Mouse (Mus musculus) hindbrain, embryonic 14.5 days (tissue): Measurements from ENCODE around the gene Ube2t. TPM values are rescaled to one million over a fixed set of nuclear protein-coding genes. Genes with fewer than 3 reads are reported as not detected.
A peak's percentile ranks its signal among the peaks of the same experiment; 100 is the strongest.

Experiments
- ATAC-seq: fragments of 200-750 bp; cut with Nextera tagmentation; 2 replicates; pipeline ENCODE4 v1.8.0; 2017; ENCODE audit warnings: moderate number of reproducible peaks, mild to moderate bottlenecking, moderate TSS enrichment, moderate library complexity; ENCODE audit not compliant: low FRiP score
- DNase-seq: peaks from one replicate; pipeline ENCODE4 v3.0.0-alpha.2; 2015; ENCODE audit warnings: low spot score
- H3K27ac ChIP-seq: fragments of 300-500 bp; sonication (generic); 2 replicates; pipeline ENCODE4 v1.5.1; 2014; ENCODE audit warnings: mild to moderate bottlenecking, moderate library complexity
- H3K27me3 ChIP-seq: fragments of 300-500 bp; sonication (generic); 2 replicates; pipeline ENCODE4 v1.6.1; 2014; ENCODE audit warnings: mild to moderate bottlenecking, low read length, mixed read lengths; ENCODE audit not compliant: control insufficient read depth, insufficient read depth
- H3K36me3 ChIP-seq: fragments of 300-500 bp; sonication (generic); replicated peaks from 2 replicates; pipeline ENCODE4 v1.6.1; 2014; ENCODE audit not compliant: control insufficient read depth, insufficient read depth
- H3K4me1 ChIP-seq: fragments of 300-500 bp; sonication (generic); replicated peaks from 2 replicates; pipeline ENCODE4 v1.6.1; 2014; ENCODE audit warnings: antibody characterized with exemption, low read length, mixed read lengths; ENCODE audit not compliant: control insufficient read depth, insufficient read depth
- H3K4me2 ChIP-seq: fragments of 300-500 bp; sonication (generic); replicated peaks from 2 replicates; pipeline ENCODE4 v1.6.1; 2014; ENCODE audit warnings: mild to moderate bottlenecking, moderate library complexity
- H3K4me3 ChIP-seq: fragments of 300-500 bp; sonication (generic); replicated peaks from 2 replicates; pipeline ENCODE4 v1.5.1; 2014; ENCODE audit warnings: mild to moderate bottlenecking, low read length
- H3K9ac ChIP-seq: fragments of 300-500 bp; sonication (generic); 2 replicates; pipeline ENCODE4 v1.6.1; 2014
- H3K9me3 ChIP-seq: fragments of 300-500 bp; sonication (generic); 2 replicates; pipeline ENCODE4 v1.6.1; 2016; ENCODE audit warnings: low read length; ENCODE audit not compliant: control insufficient read depth
- WGBS: fragments of 180-500 bp; shearing (Covaris S2); extraction: QIAGEN DNeasy Blood & Tissue Kit; methylation state at CpG from one replicate; pipeline ENCODE4 v1.1.7; 2014; 5-methylcytosine and 5-hydroxymethylcytosine counted together
- polyA plus RNA-seq: library from polyadenylated mRNA; unstranded; fragments of >200 nt; fragmentation: Nextera tagmentation; extraction: Ambion mirVana; gene quantifications from 2 replicates; pipeline ENCODE4 v1.2.1, GENCODE M21; 2014

Gene Ube2t
- polyA plus RNA-seq, 1 experiment from 2014 or later: 11.8 TPM

DNA sequence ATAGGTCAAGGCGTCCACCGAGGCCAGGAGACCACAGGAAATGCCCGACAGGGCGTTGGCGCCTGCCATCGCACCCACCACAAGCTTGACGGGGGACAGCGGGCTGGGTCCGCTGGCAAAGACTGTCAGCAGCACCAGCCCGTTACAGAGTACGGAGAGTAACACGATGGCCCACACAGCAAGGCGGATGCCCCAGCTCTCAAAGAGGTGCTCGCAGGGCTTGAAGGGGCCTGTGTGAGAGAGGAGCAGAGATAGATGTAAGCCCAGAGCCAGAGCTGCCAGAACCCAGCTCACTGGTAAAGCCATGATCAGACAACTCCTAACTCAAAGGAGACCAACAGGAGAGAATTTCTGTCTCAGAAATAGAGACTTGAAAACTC, 25.6 kb downstream of the Ube2t start:
- Histone ChIP-seq H3K36me3 (no peaks in the 10 kb centered on the region), H3K4me3 (peak overlapping the region; percentile 36), H3K4me2 (peak overlapping the region; percentile 86), H3K9me3 (no peaks in the 10 kb centered on the region), H3K4me1 (0 out of 2 replicates have a peak, but pooled peaks cover 6% of the 10 kb centered on the region), H3K27ac (no peak overlapping the region), H3K9ac (peak overlapping the region; percentile 67), H3K27me3 (peaks cover 8% of the 10 kb centered on the region; the same call in 1 of the 2 replicates)
- peak; percentile 53 for ATAC-seq
- 7% methylated on average over 14 of the region's 14 CpGs for WGBS
- DNase-seq: no peak

DNA sequence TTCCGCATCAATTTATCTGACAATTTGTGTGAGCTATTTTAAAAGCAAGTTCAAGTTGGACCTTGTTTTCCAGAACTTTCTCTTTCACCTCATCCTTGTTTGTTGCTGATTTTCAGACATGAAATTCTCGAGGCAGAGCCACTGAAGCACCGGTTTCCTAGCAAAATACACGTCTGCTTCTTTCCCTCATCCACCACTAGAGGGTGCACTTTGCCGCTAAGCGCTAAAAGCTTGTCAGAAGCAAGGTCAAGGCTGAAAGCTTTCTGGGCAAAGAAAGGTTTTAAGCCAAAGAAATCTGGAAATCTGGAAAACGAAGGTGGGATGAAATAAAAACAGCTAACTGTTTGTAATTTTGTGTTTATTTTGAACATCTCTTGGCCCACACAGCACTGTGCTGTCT, 27.0 kb downstream of the Ube2t start:
- DNase-seq (peak; percentile 98), ATAC-seq (no peak)
- Histone ChIP-seq H3K4me3 (no peak overlapping the region), H3K4me2 (no peak overlapping the region), H3K4me1 (0 out of 2 replicates have a peak, but pooled peaks cover 6% of the 10 kb centered on the region), H3K9me3 (no peaks in the 10 kb centered on the region), H3K36me3 (no peaks in the 10 kb centered on the region), H3K27me3 (peaks cover 8% of the 10 kb centered on the region; the same call in 1 of the 2 replicates), H3K27ac (no peak overlapping the region), H3K9ac (no peak overlapping the region)
- WGBS: 9% methylated on average over 7 of the region's 7 CpGs

DNA sequence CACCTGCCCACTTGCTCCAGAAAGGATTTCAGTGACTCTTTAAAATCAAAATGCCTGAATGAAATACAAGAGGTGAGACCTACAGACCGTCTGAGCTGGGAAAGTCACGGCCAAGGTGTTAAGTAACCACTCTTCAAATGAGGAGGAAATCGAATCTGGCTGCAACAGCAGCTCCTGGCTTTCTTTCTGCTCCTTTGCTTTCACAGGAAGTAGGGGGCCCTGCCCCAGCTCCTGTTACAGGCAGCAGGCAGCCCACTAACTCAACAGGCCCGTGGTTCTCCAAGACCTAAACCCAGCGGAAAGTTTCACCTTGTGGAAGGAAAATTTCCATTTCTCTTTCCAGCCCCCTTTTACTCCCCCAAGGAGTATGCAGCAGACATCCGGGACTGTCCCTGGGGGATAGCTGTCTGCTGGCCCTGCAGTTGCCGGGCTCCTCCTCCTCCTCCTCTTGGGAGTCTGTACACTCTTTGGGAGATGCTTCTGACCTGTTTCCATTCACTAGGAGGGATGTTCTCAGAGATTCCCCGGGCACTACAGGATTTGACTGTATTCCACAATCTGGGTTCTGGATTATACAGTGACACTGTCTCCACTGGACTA, 29.8 kb downstream of the Ube2t start:
- no peak for ATAC-seq
- H3K4me2 ChIP-seq: no peak overlapping the region
- H3K4me3 ChIP-seq: no peak overlapping the region
- no peaks in the 10 kb centered on the region for H3K9me3 ChIP-seq
- 0 out of 2 replicates have a peak, but pooled peaks cover 6% of the 10 kb centered on the region for H3K4me1 ChIP-seq
- H3K27ac ChIP-seq: no peak overlapping the region
- H3K27me3 ChIP-seq: peaks cover 8% of the 10 kb centered on the region; the same call in 1 of the 2 replicates
- DNase-seq: no peak
- no peaks in the 10 kb centered on the region for H3K36me3 ChIP-seq
- 56% methylated on average over 8 of the region's 8 CpGs for WGBS
- no peak overlapping the region for H3K9ac ChIP-seq

DNA sequence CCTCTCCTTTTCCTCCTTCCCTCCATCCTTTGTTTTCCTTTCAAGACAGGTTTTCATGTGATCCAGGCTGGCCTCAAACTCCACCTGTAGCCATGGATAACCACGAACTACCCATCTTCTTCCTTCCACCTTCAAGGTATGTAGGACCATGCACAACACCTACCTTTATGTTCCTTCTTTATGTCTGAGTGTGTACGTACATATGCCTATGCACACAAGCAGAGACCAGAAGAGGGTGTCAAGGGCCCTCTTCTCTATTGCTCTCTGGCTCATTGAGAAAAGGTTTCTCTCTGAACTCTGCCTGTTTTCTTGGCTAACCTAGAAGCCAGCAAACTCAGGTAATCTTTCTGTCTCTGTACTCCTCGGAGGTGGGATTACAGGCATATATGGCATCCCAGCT, 32.4 kb downstream of the Ube2t start:
- Histone ChIP-seq H3K4me1 (no peaks in the 10 kb centered on the region), H3K4me2 (no peak overlapping the region), H3K9me3 (no peaks in the 10 kb centered on the region), H3K36me3 (no peaks in the 10 kb centered on the region), H3K9ac (no peak overlapping the region), H3K27me3 (no peaks in the 10 kb centered on the region), H3K4me3 (no peak overlapping the region), H3K27ac (no peak overlapping the region)
- 83% methylated on average over 3 of the region's 3 CpGs for WGBS
- ATAC-seq: no peak
- no peak for DNase-seq

DNA sequence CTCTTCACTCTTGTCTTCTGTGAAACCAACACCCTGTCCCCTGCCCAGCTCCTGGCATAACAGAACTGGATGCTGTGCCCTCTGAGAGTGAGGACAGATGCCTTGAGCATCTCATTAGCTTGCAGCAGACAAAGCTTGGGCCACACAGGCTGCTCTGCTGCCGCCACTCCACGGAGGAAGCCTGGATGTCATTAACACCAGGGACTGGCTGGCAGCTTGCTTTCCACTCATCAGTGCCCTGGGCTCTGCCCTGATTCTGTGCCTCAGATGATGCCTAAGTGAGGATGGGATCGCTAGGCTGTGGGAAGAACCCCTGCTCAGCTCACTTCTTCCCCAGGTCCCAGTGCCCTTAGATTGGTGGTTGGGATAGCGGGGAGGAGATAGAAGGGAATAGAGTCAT, 33.1 kb downstream of the Ube2t start:
- H3K9me3 ChIP-seq: no peaks in the 10 kb centered on the region
- no peak overlapping the region for H3K4me3 ChIP-seq
- WGBS: 42% methylated on average over 4 of the region's 4 CpGs
- DNase-seq (no peak), ATAC-seq (0 out of 2 replicates have a peak, but pooled peaks have one; percentile 37)
- H3K9ac ChIP-seq: no peak overlapping the region
- no peak overlapping the region for H3K4me2 ChIP-seq
- H3K4me1 ChIP-seq: no peaks in the 10 kb centered on the region
- H3K27me3 ChIP-seq: no peaks in the 10 kb centered on the region
- no peak overlapping the region for H3K27ac ChIP-seq
- no peaks in the 10 kb centered on the region for H3K36me3 ChIP-seq

DNA sequence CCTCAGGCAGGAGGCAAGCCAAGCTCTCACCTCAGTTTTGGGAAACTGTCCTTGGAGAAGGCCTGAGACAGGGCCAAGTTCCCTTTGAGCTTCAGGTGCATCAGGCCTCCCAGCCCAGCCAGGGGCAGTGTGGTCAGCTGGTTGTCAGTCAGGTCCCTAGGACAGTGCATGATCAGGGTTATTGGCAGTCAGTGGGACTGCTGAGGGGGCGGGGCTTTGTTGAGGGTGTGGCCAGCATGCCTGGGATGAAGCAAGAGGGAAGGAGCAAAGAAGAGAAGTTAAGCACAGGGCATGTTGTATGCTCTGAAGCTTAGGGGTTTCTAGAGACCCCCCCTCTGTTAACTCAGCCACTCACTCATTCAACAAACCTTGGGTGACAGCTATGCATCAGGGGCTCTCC, 33.6 kb downstream of the Ube2t start:
- ATAC-seq (no peak), DNase-seq (no peak)
- no peak overlapping the region for H3K4me2 ChIP-seq
- H3K27me3 ChIP-seq: no peaks in the 10 kb centered on the region
- no peaks in the 10 kb centered on the region for H3K4me1 ChIP-seq
- no peak overlapping the region for H3K27ac ChIP-seq
- H3K9ac ChIP-seq: no peak overlapping the region
- H3K4me3 ChIP-seq: no peak overlapping the region
- H3K36me3 ChIP-seq: no peaks in the 10 kb centered on the region
- WGBS: 50% methylated on average over 1 of the region's 1 CpGs
- no peaks in the 10 kb centered on the region for H3K9me3 ChIP-seq

DNA sequence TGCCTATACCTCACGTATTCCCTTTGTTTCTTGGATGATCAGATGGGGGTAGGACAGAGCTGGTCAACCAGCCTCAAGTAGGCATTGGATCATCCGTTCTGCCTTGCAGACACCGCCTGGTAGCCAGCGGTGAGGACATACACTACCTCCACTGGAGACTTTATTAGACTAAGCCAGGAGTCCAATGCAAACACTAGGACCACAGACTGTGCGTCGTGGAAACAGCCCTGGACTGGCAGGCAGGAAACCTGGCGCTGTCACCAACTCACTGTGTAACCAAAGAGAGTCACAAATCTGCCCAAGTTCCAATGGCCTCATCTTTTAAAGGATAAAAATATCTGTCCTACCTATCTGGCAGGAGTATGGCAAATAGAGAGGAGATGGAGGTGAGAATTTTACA, 34.1 kb downstream of the Ube2t start:
- ATAC-seq: no peak
- DNase-seq: no peak

DNA sequence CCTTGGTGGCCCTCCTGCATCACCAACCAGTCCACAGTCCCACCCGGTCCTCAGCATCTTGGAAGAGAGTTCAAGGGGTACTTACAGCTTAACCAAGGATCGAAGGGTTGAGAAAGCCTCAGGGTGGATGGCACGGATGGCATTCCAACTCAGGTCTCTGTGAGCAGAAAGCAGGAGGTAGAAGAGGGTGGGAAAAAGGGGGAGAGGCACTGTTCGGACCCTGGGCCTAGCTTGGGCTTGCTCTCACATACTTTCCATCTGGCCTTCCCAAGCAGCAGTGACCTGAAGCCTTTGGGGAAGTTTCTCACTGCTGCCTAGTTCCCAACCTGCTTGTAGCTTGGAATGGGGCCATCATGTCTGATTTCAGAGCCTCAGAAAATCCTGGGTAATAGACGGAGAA, 35.2 kb downstream of the Ube2t start:
- ATAC-seq: no peak
- H3K4me2 ChIP-seq: no peak overlapping the region
- H3K9me3 ChIP-seq: no peaks in the 10 kb centered on the region
- WGBS: 85% methylated on average over 5 of the region's 5 CpGs
- H3K27ac ChIP-seq: no peak overlapping the region
- no peaks in the 10 kb centered on the region for H3K4me1 ChIP-seq
- no peak overlapping the region for H3K4me3 ChIP-seq
- no peak overlapping the region for H3K9ac ChIP-seq
- DNase-seq: no peak
- no peaks in the 10 kb centered on the region for H3K27me3 ChIP-seq
- no peaks in the 10 kb centered on the region for H3K36me3 ChIP-seq

More for the DNA sequence above, 34.1 kb downstream of the Ube2t start:
- H3K4me1 ChIP-seq: no peaks in the 10 kb centered on the region
- H3K27ac ChIP-seq: no peak overlapping the region
- no peaks in the 10 kb centered on the region for H3K27me3 ChIP-seq
- no peak overlapping the region for H3K4me2 ChIP-seq
- no peak overlapping the region for H3K4me3 ChIP-seq
- H3K9me3 ChIP-seq: no peaks in the 10 kb centered on the region
- no peaks in the 10 kb centered on the region for H3K36me3 ChIP-seq
- H3K9ac ChIP-seq: no peak overlapping the region
- WGBS: 86% methylated on average over 7 of the region's 7 CpGs

DNA sequence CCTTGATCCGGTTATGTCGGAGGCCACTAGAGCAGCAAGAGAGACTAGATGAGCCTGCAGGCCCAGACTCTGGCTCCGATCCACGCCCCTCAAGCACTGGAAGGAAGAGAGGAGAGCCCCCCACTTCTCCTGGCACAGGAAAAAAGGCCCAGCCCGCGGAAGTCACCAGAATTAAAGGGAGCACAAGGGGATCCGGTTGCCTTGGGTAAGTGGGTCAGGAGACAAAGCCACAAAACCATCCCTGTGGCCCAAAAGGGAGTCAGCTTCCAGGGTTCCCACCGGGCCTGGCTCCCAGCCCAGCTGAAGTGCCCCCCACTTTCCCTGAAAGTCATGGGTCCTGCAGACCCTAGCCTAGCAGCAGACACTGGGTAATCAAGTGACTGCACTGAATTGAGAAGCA, 35.9 kb downstream of the Ube2t start:
- no peaks in the 10 kb centered on the region for H3K36me3 ChIP-seq
- DNase-seq (no peak), ATAC-seq (no peak)
- H3K9me3 ChIP-seq: no peaks in the 10 kb centered on the region
- no peak overlapping the region for H3K4me2 ChIP-seq
- no peak overlapping the region for H3K4me3 ChIP-seq
- H3K9ac ChIP-seq: no peak overlapping the region
- no peaks in the 10 kb centered on the region for H3K27me3 ChIP-seq
- H3K4me1 ChIP-seq: no peaks in the 10 kb centered on the region
- H3K27ac ChIP-seq: no peak overlapping the region
- WGBS: 77% methylated on average over 8 of the region's 8 CpGs

DNA sequence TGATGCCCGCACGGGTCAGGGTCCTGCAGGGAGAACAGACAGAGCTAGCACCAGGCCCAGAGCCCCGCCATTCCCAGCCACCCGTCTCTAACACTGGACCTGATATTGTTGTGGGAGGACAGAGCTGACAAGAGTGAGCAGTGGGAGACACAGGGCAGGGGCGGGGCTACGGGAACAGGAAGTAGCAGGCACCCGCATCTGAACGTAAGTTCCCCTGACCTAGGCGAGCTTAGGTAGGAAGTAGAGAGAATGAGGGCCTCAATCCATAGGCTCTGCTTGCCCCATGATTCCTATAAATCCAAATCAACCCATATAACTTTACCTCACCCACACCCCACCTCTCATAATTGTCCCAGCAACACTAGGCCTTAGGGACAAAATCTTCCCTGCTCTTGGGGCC, 38.2 kb downstream of the Ube2t start:
- H3K4me3 ChIP-seq: no peak overlapping the region

More for the DNA sequence above, 38.2 kb downstream of the Ube2t start:
- DNase-seq (no peak), ATAC-seq (no peak)
- Histone ChIP-seq H3K36me3 (no peaks in the 10 kb centered on the region), H3K9me3 (no peaks in the 10 kb centered on the region), H3K27me3 (no peaks in the 10 kb centered on the region), H3K9ac (no peak overlapping the region), H3K27ac (no peak overlapping the region), H3K4me2 (no peak overlapping the region), H3K4me1 (no peaks in the 10 kb centered on the region)
- 83% methylated on average over 9 of the region's 9 CpGs for WGBS
